Mouse (Mus musculus): ENCODE results near the gene Armcx2. TPM values are rescaled to one million over a fixed set of nuclear protein-coding genes. Genes with fewer than 3 reads are reported as not detected.

The Armcx2 gene
- polyA plus RNA-seq, 1 experiment from 2014 or later: 95.8 TPM

Small RNAs within 50 kb of the gene (microRNA-seq; reads per million reads assigned to microRNA genes)
- not detected for gene Mir7093

Other genes starting within 250 kb of the Armcx2 start
- gene Btk, start 225.7 kb downstream of the Armcx2 start, polyA plus RNA-seq (2016; fragmentation: Nextera tagmentation; extraction: Ambion mirVana): 0.76 and 0.85 TPM in 2 replicates
- gene Rpl36a, start 223.6 kb downstream of the Armcx2 start, polyA plus RNA-seq (2016; fragmentation: Nextera tagmentation; extraction: Ambion mirVana): 236 and 276 TPM in 2 replicates
- gene Gla, start 208.1 kb downstream of the Armcx2 start, polyA plus RNA-seq (2016; fragmentation: Nextera tagmentation; extraction: Ambion mirVana): 3.7 and 4.8 TPM in 2 replicates
- gene Hnrnph2, start 208.0 kb downstream of the Armcx2 start, polyA plus RNA-seq (2016; fragmentation: Nextera tagmentation; extraction: Ambion mirVana): 177 and 186 TPM in 2 replicates
- gene Armcx4, start 122.7 kb downstream of the Armcx2 start, polyA plus RNA-seq (2016; fragmentation: Nextera tagmentation; extraction: Ambion mirVana): 7.2 and 7.5 TPM in 2 replicates
- gene Armcx1, start 91.3 kb downstream of the Armcx2 start, polyA plus RNA-seq (2016; fragmentation: Nextera tagmentation; extraction: Ambion mirVana): 76.9 and 83.4 TPM in 2 replicates
- gene Armcx6, start 57.8 kb downstream of the Armcx2 start, polyA plus RNA-seq (2016; fragmentation: Nextera tagmentation; extraction: Ambion mirVana): 29.8 and 31.9 TPM in 2 replicates
- gene Armcx3, start 52.6 kb downstream of the Armcx2 start, polyA plus RNA-seq (2016; fragmentation: Nextera tagmentation; extraction: Ambion mirVana): 62.5 and 71.3 TPM in 2 replicates
- gene Nxf2, start 155.5 kb upstream of the Armcx2 start, polyA plus RNA-seq (2016; fragmentation: Nextera tagmentation; extraction: Ambion mirVana): 0.47 and 1.1 TPM in 2 replicates
- gene Zmat1, start 200.0 kb upstream of the Armcx2 start, polyA plus RNA-seq (2016; fragmentation: Nextera tagmentation; extraction: Ambion mirVana): 7.0 and 8.8 TPM in 2 replicates

All from hindbrain, embryonic 12.5 days (tissue).